Mouse (Mus musculus): ENCODE measurements around the gene Chrd. TPM values are rescaled to one million over a fixed set of nuclear protein-coding genes. Genes with fewer than 3 reads are reported as not detected.

Gene Chrd
- 1.2 TPM for polyA plus RNA-seq (2014; fragmentation: Illumina TruSeq; extraction: RNeasy Lipid Tissue Mini Kit (QIAGEN cat#74804); ENCODE audit: low read depth, low replicate concordance)

DNA sequence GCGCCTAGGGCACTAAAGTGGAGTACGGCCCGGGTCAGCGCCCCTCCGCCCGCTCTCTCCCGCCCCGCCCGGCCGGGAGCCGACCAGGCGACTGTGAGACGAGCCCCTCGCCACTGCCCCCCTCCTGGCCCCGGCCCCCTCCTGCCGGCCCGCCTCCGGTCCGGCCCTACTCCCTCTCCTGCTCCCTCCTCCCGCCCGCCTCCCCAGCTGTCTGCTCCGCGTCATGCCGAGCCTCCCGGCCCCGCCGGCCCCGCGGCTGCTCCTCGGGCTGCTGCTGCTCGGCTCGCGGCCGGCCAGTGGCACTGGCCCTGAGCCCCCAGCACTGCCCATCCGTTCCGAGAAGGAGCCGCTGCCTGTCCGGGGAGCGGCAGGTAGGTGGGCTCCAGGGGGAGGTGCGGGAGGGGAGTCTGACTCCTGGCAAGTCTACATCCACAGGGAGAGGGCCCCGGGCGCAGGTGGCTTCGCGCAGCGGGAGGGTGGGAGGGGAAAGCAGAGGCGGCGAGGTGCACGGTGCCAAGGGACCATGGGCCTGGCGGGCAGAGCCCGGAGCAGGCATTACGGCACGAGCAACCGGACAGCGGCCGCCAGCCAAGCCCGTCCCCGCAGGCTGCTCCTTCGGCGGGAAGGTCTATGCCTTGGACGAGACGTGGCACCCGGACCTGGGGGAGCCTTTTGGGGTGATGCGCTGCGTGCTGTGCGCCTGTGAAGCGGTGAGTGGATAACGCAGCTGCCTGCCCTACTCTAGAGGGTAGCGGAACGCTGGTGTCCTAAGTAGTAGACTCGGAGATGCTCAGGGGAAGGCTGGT is at the start of gene Chrd:
Gene Chrd (plus strand): TSS at position 203 of the 806 bp plus-strand sequence.

DNA sequence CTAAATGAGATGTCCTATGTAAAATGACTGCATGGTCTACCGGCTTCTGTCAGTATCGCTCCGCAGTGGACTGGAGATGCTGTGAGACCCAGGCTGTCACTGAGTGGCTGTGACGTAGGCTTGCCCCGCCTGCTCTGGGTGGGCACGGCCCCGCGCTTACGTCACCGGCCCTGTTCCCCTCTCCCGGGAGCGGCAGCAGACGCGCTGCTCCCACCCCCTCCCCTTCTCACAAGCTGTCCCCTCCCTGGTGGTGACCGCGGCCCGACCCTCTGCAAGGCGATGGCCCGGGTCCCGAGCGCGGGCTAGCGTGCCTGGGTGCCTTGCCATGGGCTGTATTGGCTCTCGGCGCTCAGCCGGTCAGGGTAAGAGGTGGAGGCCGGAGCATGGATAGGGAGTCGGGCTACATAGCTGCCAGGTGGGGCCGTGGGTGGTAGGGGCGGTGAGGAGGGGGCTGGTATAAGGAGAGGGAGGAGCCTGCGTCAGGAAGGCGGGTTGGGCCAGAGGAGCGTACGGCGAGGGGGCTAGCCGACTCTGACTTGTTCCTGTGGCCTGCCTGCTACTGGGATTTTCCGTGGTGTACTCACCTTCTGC is 39.7 kb upstream of the Chrd start, which contains the start of gene Fam131a:
Gene Fam131a (plus strand): TSS at position 131 of the 591 bp plus-strand sequence.

DNA sequence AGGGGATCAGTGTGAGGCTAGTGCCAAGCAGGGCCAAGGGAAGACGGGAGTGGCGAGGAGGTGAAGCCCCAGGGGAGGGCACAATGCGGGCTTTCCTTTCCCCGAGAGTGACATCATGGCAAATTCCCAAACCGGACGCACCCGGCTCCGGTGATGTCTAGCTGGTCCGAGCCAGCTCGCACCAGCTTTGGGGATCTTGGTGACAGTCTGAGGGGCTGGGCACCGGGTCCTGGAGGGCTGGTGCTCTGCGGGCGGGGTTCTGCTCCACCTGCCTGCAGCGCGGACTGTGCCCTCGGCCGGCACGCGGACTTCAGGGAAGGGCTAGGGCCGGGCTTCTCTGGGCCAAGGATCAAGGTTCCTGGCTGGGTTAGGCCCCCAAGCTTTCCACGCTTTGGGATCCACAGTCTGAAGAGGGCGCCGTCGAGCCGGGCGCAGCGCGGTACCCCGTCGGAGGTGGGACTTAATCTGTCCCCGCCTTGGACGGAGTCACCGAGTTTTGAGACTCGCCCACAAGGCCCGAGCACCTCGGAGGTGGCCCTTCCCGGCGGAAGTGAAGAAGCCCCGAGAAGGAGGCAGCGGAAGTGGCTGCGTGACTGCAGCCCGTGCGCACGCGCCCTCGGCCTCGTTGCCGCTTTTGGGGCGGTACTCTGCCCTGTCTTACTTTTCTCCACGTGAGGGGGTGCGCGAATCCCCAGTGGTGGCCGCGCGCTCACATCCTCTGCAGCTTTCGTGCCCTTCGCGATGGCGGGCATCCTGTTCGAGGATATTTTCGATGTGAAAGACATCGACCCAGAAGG is 15.5 kb upstream of the Chrd start, which contains the start of the genes Polr2h and Clcn2:
Gene Polr2h (plus strand): TSS at position 485 of the 797 bp plus-strand sequence.
Gene Clcn2 (minus strand): TSS at position 566 of the 797 bp plus-strand sequence.

DNA sequence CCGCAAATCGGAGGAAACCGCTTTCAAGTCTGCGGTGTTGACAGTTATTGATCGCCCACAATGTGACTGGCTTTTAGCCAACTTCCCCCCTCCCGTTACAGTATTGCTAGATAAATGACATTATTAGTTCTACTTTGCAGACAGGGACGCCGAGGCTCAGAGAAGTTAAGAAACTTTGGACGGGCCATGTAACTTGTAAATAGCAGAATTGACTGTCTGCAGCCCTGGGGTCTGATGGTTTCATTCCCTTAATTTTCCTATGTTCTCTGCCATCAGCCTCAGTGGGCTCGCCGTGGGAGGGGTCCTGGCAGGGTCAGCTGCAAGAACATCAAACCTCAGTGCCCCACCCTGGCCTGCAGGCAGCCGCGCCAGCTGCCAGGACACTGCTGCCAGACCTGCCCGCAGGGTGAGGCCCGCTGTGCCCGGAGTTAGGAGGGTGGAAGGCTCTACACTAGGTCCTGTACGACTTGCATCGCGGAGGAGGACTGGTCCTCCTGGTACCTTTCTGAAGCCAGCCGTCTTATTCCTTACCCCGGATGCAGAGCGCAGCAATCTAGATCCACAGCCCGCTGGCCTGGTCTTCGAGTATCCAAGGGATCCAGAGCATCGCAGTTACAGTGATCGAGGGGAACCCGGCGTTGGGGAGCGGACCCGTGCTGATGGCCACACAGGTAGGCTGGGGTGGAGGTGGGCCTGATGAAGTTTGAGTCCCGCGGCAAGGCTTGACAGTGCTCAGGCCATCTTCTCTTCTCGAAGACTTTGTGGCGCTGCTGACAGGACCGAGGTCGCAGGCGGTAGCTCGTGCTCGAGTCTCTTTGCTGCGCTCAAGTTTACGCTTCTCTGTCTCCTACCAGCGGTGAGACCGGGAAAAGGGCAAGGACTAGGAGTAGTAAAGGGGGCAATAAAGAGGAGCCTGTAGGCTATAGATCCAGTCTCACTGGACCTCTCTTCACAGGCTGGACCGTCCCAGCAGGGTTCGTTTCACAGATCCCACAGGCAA is 1.1 kb downstream of the Chrd start, which contains the start of gene Thpo:
Gene Thpo (minus strand): TSS at position 781 of the 1,000 bp plus-strand sequence.

Other genes starting within 250 kb of the Chrd start
- 12.4 TPM for gene Eif2b5, start 234.3 kb upstream of the Chrd start, polyA plus RNA-seq (2014; fragmentation: Illumina TruSeq; extraction: RNeasy Lipid Tissue Mini Kit (QIAGEN cat#74804); ENCODE audit: low read depth, low replicate concordance)
- gene Dvl3, start 216.1 kb upstream of the Chrd start, polyA plus RNA-seq (2014; fragmentation: Illumina TruSeq; extraction: RNeasy Lipid Tissue Mini Kit (QIAGEN cat#74804); ENCODE audit: low read depth, low replicate concordance), result 18.4 TPM
- 132 TPM for gene Ap2m1, start 197.6 kb upstream of the Chrd start, polyA plus RNA-seq (2014; fragmentation: Illumina TruSeq; extraction: RNeasy Lipid Tissue Mini Kit (QIAGEN cat#74804); ENCODE audit: low read depth, low replicate concordance)
- gene Abcf3, start 184.6 kb upstream of the Chrd start, polyA plus RNA-seq (2014; fragmentation: Illumina TruSeq; extraction: RNeasy Lipid Tissue Mini Kit (QIAGEN cat#74804); ENCODE audit: low read depth, low replicate concordance), result 17.7 TPM
- gene Vwa5b2, start 143.7 kb upstream of the Chrd start, polyA plus RNA-seq (2014; fragmentation: Illumina TruSeq; extraction: RNeasy Lipid Tissue Mini Kit (QIAGEN cat#74804); ENCODE audit: low read depth, low replicate concordance), result not detected
- 1.1 TPM for gene Eef1akmt4, start 121.5 kb upstream of the Chrd start, polyA plus RNA-seq (2014; fragmentation: Illumina TruSeq; extraction: RNeasy Lipid Tissue Mini Kit (QIAGEN cat#74804); ENCODE audit: low read depth, low replicate concordance)
- gene Gm49333, start 121.5 kb upstream of the Chrd start, polyA plus RNA-seq (2014; fragmentation: Illumina TruSeq; extraction: RNeasy Lipid Tissue Mini Kit (QIAGEN cat#74804); ENCODE audit: low read depth, low replicate concordance), result not detected
- gene Alg3, start 121.4 kb upstream of the Chrd start, polyA plus RNA-seq (2014; fragmentation: Illumina TruSeq; extraction: RNeasy Lipid Tissue Mini Kit (QIAGEN cat#74804); ENCODE audit: low read depth, low replicate concordance), result 8.6 TPM
- gene Camk2n2, start 111.8 kb upstream of the Chrd start, polyA plus RNA-seq (2014; fragmentation: Illumina TruSeq; extraction: RNeasy Lipid Tissue Mini Kit (QIAGEN cat#74804); ENCODE audit: low read depth, low replicate concordance), result 1.7 TPM
- 2.4 TPM for gene Ece2, start 103.3 kb upstream of the Chrd start, polyA plus RNA-seq (2014; fragmentation: Illumina TruSeq; extraction: RNeasy Lipid Tissue Mini Kit (QIAGEN cat#74804); ENCODE audit: low read depth, low replicate concordance)
- 113 TPM for gene Psmd2, start 81.5 kb upstream of the Chrd start, polyA plus RNA-seq (2014; fragmentation: Illumina TruSeq; extraction: RNeasy Lipid Tissue Mini Kit (QIAGEN cat#74804); ENCODE audit: low read depth, low replicate concordance)
- gene Eif4g1, start 64.8 kb upstream of the Chrd start, polyA plus RNA-seq (2014; fragmentation: Illumina TruSeq; extraction: RNeasy Lipid Tissue Mini Kit (QIAGEN cat#74804); ENCODE audit: low read depth, low replicate concordance), result 151 TPM
- gene Fam131a, start 39.9 kb upstream of the Chrd start, polyA plus RNA-seq (2014; fragmentation: Illumina TruSeq; extraction: RNeasy Lipid Tissue Mini Kit (QIAGEN cat#74804); ENCODE audit: low read depth, low replicate concordance), result 0.35 TPM
- 43.4 TPM for gene Polr2h, start 15.5 kb upstream of the Chrd start, polyA plus RNA-seq (2014; fragmentation: Illumina TruSeq; extraction: RNeasy Lipid Tissue Mini Kit (QIAGEN cat#74804); ENCODE audit: low read depth, low replicate concordance)
- 1.3 TPM for gene Clcn2, start 15.4 kb upstream of the Chrd start, polyA plus RNA-seq (2014; fragmentation: Illumina TruSeq; extraction: RNeasy Lipid Tissue Mini Kit (QIAGEN cat#74804); ENCODE audit: low read depth, low replicate concordance)
- gene Thpo, start 1.4 kb downstream of the Chrd start, polyA plus RNA-seq (2014; fragmentation: Illumina TruSeq; extraction: RNeasy Lipid Tissue Mini Kit (QIAGEN cat#74804); ENCODE audit: low read depth, low replicate concordance), result not detected